Mouse (Mus musculus) gonadal fat pad, adult 2 months (tissue): ENCODE measurements around the gene Chd1. TPM values are rescaled to one million over a fixed set of nuclear protein-coding genes. Genes with fewer than 3 reads are reported as not detected.

ENCODE experiments used
- DNase-seq: peaks from one replicate; pipeline ENCODE4 v3.0.0-alpha.2; 2012; ENCODE audit warnings: low read depth
- polyA plus RNA-seq: library from polyadenylated mRNA; depleted of rRNA; stranded (reverse); fragments of >200 nt; gene quantifications from 2 replicates; pipeline ENCODE4 v1.2.3, GENCODE M21; 2012; rRNA removed

Chd1 gene
- polyA plus RNA-seq, 1 experiment, result 3.0 TPM

- DNase-seq, result no peak
These were observed 105.2 kb downstream of the Chd1 start for GRCm38 (mm10) chr17:15809949-15810348.

DNA sequence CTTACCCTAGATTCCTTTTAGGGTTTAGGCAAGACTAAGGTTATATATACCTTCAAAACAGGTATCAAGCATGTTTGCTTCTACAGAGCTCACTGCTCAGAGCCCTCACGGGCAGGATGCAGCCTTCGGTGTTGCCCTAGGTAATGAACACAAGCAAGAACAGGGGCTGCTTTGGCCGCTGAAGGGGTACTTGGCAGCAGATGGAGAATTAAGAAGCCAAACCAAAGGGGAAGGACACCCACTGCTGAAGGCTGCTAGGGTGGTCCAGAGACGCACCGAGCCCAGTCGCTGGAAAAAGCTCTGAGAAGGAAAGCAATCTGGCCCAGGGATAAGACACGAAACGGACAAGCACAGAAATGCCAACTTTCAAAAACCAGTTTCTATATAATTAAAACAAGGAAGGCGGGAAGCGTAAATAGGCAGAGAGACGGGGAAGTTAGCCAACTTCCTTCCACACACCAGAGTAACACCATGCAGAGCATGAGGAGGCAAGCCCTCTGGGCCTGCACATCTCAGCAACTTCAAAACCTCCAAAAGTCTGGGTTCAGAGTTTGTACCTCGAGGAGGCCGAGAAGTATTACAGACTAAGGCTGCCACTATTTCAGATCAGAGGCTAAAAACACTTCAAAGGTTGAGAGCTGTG, 107.5 kb downstream of the Chd1 start:
- DNase-seq, result no peak

DNA sequence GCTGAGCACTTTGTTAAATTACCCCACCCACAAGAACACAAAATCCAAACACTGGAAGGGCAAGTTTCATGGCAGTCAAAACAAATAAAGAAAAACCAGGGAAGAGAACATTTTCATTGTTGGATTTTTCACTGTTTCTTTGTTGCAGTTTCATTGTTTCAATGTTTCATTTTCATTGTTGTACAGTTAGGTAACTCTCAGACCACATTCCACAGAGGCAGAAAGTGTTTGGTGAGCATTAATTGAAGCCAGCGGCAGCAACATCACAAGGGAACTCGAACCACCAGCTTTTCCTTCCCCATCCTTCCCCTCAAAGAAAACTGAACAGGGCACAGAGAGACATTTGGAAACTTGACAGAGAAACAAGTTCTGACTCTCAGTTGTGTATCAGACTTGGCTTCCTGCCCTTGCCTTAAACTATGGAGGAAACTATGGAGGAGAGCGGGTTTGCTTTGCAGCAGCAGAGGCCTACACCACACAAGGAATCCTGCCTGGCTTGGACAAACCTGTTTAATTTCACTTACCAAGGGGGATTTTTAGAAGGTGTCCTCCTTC, 109.0 kb downstream of the Chd1 start:
- no peak for DNase-seq

DNA sequence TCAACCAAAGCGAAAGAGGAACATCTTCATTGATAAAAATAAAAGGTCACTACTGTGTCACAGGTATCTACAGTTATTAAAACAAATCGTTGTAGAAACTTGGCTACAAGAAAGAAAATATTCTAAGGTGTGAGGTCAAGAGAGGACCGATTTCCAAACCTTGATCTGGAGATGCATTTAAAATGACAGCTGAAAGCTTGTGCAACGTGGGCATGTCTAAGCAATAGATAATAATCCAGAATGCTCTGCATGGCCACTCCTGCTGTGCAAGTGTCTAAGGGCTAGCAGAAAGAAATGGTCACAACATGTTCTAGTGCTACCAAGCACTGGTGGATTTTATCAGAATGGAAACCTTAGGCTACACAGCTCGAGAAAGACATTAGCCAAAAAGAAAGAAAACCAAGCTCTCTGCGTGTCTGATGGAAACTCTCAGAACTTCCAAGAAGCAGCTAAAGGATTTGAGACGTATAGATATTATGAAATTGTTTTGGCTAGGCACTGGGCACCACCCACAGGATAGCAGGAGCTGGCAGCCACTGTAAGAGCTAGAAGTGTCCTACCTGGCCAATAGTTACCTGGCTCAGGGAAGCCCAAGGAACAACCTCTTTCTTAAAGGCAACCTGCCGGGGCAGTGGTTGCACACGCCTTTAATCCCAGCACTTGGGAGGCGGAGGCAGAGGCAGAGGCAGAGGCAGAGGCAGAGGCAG, 110.7 kb downstream of the Chd1 start:
- DNase-seq, result no peak

- DNase-seq, result no peak
These were observed 111.8 kb downstream of the Chd1 start for GRCm38 (mm10) chr17:15816379-15817095.

GRCm38 (mm10) chr17:15817096-15817450, 112.3 kb downstream of the Chd1 start:
- DNase-seq, result no peak

DNA sequence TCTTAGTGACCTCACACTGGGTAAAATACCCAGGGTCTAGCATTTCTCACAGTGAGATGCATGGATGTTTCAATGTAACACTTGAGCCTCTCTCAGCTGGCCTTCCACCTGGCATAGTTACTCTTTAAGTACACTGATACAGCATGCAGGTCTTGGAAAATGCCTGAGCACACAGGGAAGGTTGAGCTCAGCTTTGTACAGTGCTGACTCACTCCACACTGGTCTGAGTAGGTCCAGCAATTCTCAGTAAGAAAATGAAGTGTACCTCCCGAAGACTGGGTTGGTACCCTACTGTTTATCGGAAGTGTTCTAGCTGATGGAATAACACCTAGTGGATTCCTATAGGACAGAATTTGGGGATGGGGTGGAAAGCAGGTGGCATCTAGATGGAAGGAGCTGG, 112.9 kb downstream of the Chd1 start:
- DNase-seq, result no peak

GRCm38 (mm10) chr17:15818372-15818771, 113.6 kb downstream of the Chd1 start:
- no peak for DNase-seq

DNA sequence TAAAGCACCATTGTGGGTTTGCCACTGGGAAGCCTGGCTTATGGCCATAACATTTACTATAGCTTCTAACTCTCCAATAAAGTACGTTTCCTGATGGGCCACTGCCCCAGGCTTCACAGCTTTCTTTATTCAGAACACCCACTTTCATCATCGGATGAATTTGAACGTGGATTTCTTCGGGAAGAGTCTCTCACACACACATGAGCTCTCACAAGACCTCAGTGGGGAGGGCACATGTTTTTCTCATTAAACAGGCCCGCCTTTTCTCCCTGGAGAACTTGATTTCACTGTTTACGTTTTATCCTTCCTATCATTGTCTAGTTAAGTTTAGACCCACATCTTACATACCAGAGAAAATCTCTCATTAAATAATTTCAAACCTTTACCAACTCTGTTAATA, 115.4 kb downstream of the Chd1 start:
- no peak for DNase-seq

- no peak for DNase-seq
These were observed 116.0 kb downstream of the Chd1 start for GRCm38 (mm10) chr17:15820761-15821160.

DNA sequence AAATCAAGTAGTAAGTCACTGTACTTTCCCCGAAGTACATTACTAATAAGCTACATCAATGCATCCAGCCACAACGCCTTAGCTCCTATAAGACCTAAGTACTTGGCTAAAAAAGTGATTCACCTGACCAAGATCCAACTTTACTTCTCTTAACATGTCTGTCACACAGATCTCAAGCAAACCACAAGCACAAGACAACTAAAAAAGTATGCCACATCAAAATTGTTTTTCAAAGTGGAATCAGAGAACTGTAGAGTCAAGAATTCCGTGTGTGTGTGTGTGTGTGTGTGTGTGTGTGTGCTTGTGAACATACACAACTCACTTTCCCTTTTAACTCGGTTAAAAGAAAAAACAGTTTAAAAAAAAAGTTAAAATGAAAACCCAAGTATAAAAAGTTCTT, 116.9 kb downstream of the Chd1 start:
- no peak for DNase-seq

Other genes with a start within 250 kb of the Chd1 start
- 174 and 194 TPM in 2 replicates for gene Psmb1, start 205.2 kb upstream of the Chd1 start, polyA plus RNA-seq
- 34.4 and 35.8 TPM in 2 replicates for gene Tbp, start 205.1 kb upstream of the Chd1 start, polyA plus RNA-seq
- 21.0 and 23.3 TPM in 2 replicates for gene Pdcd2, start 177.7 kb upstream of the Chd1 start, polyA plus RNA-seq
- gene Prdm9, start 140.6 kb upstream of the Chd1 start, polyA plus RNA-seq, result 2.2 and 2.5 TPM in 2 replicates
- 35.9 and 56.7 TPM in 2 replicates for gene Rgmb, start 126.1 kb downstream of the Chd1 start, polyA plus RNA-seq